Mouse (Mus musculus): ENCODE measurements at regions not wholly inside any gene's neighbourhood (a gene's known extent, or its start where the extent isn't known, plus 50 kb on each side); places are given as distances from the start of the nearest gene placed in this dataset.

GRCm38 (mm10) chr12:10275226-10275625, 94.5 kb upstream of the Nt5c1b start:
- no peak for DNase-seq

DNA sequence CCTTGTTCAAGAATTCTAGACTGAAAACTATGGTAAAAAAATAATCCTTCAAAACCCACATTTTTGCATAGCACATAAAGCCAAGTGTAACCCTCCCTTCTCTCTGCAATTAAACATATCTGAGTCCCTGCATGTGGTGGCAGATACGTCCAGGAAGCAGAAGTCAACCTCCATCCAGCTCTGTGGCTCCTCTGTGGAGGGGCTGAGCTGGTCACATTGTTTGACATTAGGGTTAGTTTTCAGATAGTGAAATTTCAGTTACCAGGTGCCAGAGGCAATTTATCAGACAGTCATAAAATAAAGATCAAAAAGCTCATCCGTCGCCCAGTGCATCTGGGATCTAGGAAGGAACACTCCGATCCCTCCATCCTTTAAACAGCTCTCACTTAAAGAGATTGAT, 77.1 kb upstream of the Nt5c1b start:
- no peak for DNase-seq

- no peak for DNase-seq
These were observed 63.8 kb upstream of the Nt5c1b start for GRCm38 (mm10) chr12:10305970-10306369.
